Mouse (Mus musculus) ES-E14 (cell line): ENCODE measurements around the gene Prrc2a. TPM values are rescaled to one million over a fixed set of nuclear protein-coding genes. Genes with fewer than 3 reads are reported as not detected.

Experiments used
- DNase-seq: peaks from one replicate; pipeline ENCODE4 v3.0.0-alpha.2; 2013; ENCODE audit warnings: low read depth, low spot score
- H3K27ac ChIP-seq: 2 replicates; pipeline ENCODE4 v1.5.1; 2012; ENCODE audit warnings: low read depth, mild to moderate bottlenecking, low read length, moderate library complexity, mixed read lengths; ENCODE audit not compliant: poor library complexity, insufficient read depth, severe bottlenecking
- H3K36me3 ChIP-seq: 2 replicates; pipeline ENCODE4 v1.6.1; 2012; ENCODE audit warnings: mild to moderate bottlenecking, low read length, moderate library complexity, mixed read lengths; ENCODE audit not compliant: control insufficient read depth, poor library complexity, insufficient read depth, severe bottlenecking
- H3K4me1 ChIP-seq, 2 experiments: fragments of 150-350 bp in 1 of 2; sonication (generic) in 1 of 2; 2 replicates each; pipeline ENCODE4 v1.6.1; 2012; ENCODE audit warnings: low read length in 2 of 2, mild to moderate bottlenecking in 1 of 2, mixed read lengths in 1 of 2; ENCODE audit not compliant: control insufficient read depth in 2 of 2, insufficient read depth in 2 of 2, poor library complexity in 1 of 2
- H3K4me3 ChIP-seq, 2 experiments: fragments of 150-350 bp in 1 of 2; sonication (generic) in 1 of 2; 2 replicates each; pipeline ENCODE4 v1.5.1; 2012; ENCODE audit warnings: low read length in 2 of 2, low read depth in 1 of 2, mild to moderate bottlenecking in 1 of 2, mixed read lengths in 1 of 2; ENCODE audit not compliant: insufficient read depth in 1 of 2, poor library complexity in 1 of 2, severe bottlenecking in 1 of 2
- H3K9ac ChIP-seq: 2 replicates; pipeline ENCODE4 v1.6.1; 2012; ENCODE audit warnings: low read depth, mild to moderate bottlenecking, low read length, mixed read lengths; ENCODE audit not compliant: poor library complexity, insufficient read depth, severe bottlenecking
- H3K9me3 ChIP-seq: fragments of 150-350 bp; sonication (generic); 2 replicates; pipeline ENCODE4 v1.6.1; 2012; ENCODE audit warnings: low read depth, mild to moderate bottlenecking, low read length; ENCODE audit not compliant: control insufficient read depth, insufficient read depth
- CHD2 ChIP-seq: IDR thresholded peaks from 2 replicates; pipeline ENCODE4 v1.6.1; 2014; ENCODE audit warnings: mild to moderate bottlenecking, low read depth, low read length, inconsistent platforms
- HCFC1 ChIP-seq: IDR thresholded peaks from 2 replicates; pipeline ENCODE4 v1.6.1; 2012; ENCODE audit warnings: low read length, inconsistent platforms, borderline replicate concordance; ENCODE audit not compliant: insufficient read depth
- MAFK ChIP-seq: IDR thresholded peaks from 2 replicates; pipeline ENCODE4 v1.6.1; 2014; ENCODE audit warnings: mild to moderate bottlenecking, low read depth, low read length, inconsistent platforms; ENCODE audit not compliant: insufficient read depth
- ZC3H11A ChIP-seq: IDR thresholded peaks from 2 replicates; pipeline ENCODE4 v1.6.1; 2012; ENCODE audit warnings: low read depth, mild to moderate bottlenecking, inconsistent platforms, low read length, borderline replicate concordance
- ZNF384 ChIP-seq: IDR thresholded peaks from 2 replicates; pipeline ENCODE4 v1.6.1; 2012; ENCODE audit warnings: low read depth, low read length, inconsistent platforms
- in situ Hi-C, 2 experiments: fragments of 600-800 bp; cut with MboI; formaldehyde crosslinking; loops; one replicate each; pipeline ENCODE4 v1.15.1; 2025; ENCODE audit warnings: low sequenced_read_pairs in 2 of 2, inconsistent platforms in 1 of 2; ENCODE audit not compliant: unreplicated experiment in 2 of 2
- total RNA-seq: library from RNA; depleted of rRNA; stranded (reverse); fragments of 300-350 nt; gene quantifications from 2 replicates; pipeline ENCODE4 v1.2.3, GENCODE M21; 2012

Gene Prrc2a
- total RNA-seq, 1 experiment = 161 TPM

- no peak for DNase-seq
- peak; percentile 44; the same call in 1 of the 2 replicates for TF ChIP-seq ZNF384
- no peak for TF ChIP-seq CHD2
- no peak for TF ChIP-seq ZC3H11A
- TF ChIP-seq HCFC1 = no peak
- TF ChIP-seq MAFK = no peak
- Histone ChIP-seq H3K9me3 (no peaks in the 10 kb centered on the region), H3K27ac (no peak overlapping the region), H3K4me1 (no peaks in the 10 kb centered on the region), H3K9ac (no peak overlapping the region), H3K36me3 (no peaks in the 10 kb centered on the region), H3K4me3 (peak overlapping the region; percentile 20 to 54; a peak in 3 of 4 replicates)
- in situ Hi-C loops = no loop called here
Measured at GRCm38 (mm10) chr17:35205380-35205769, 40.7 kb upstream of the Prrc2a start.

GRCm38 (mm10) chr17:35204494-35205379 is 40.0 kb upstream of the Prrc2a start, which contains the start of gene Lta:
Lta (minus strand) TSS chr17:35205351.
- Histone ChIP-seq H3K27ac (no peak within 1 kb of the TSS), H3K4me1 (no peaks in the 10 kb centered on the region), H3K36me3 (no peaks in the 10 kb centered on the region), H3K9ac (no peak within 1 kb of the TSS), H3K4me3 (peak within 1 kb of the TSS; percentile 20 to 54; a peak in 3 of 4 replicates), H3K9me3 (no peaks in the 10 kb centered on the region)
- no peak for TF ChIP-seq MAFK
- no peak for TF ChIP-seq ZNF384
- TF ChIP-seq ZC3H11A = no peak
- no peak for TF ChIP-seq CHD2
- TF ChIP-seq HCFC1 = no peak
- no peak for DNase-seq
- in situ Hi-C loops = no loop called here

GRCm38 (mm10) chr17:35202442-35202841 is 37.7 kb upstream of the Prrc2a start:
- H3K27ac ChIP-seq = no peak overlapping the region
- H3K4me1 ChIP-seq = no peaks in the 10 kb centered on the region
- TF ChIP-seq ZNF384 = no peak
- no peak for TF ChIP-seq HCFC1
- no peak for TF ChIP-seq MAFK
- TF ChIP-seq ZC3H11A = no peak
- TF ChIP-seq CHD2 = no peak
- no peak overlapping the region for H3K9ac ChIP-seq
- H3K4me3 ChIP-seq = no peak overlapping the region
- no peaks in the 10 kb centered on the region for H3K36me3 ChIP-seq
- DNase-seq = no peak
- H3K9me3 ChIP-seq = no peaks in the 10 kb centered on the region
- in situ Hi-C loops = no loop called here

- no peak within 1 kb of the TSS for H3K4me3 ChIP-seq
- no peak for DNase-seq
- no peak for TF ChIP-seq ZNF384
- no peak for TF ChIP-seq HCFC1
- TF ChIP-seq CHD2 = no peak
- TF ChIP-seq ZC3H11A = no peak
- no peak for TF ChIP-seq MAFK
- in situ Hi-C loops = no loop called here
- H3K27ac ChIP-seq = no peak within 1 kb of the TSS
- H3K9me3 ChIP-seq = no peaks in the 10 kb centered on the region
- no peak within 1 kb of the TSS for H3K9ac ChIP-seq
- no peaks in the 10 kb centered on the region for H3K36me3 ChIP-seq
- no peaks in the 10 kb centered on the region for H3K4me1 ChIP-seq
Measured at GRCm38 (mm10) chr17:35201787-35202186, 37.1 kb upstream of the Prrc2a start, which contains the start of gene Tnf. Tnf (minus strand) TSS chr17:35202007.
